Comparison of ENCODE assay signal across 7 mouse cellular contexts in the genomic region with DNA sequence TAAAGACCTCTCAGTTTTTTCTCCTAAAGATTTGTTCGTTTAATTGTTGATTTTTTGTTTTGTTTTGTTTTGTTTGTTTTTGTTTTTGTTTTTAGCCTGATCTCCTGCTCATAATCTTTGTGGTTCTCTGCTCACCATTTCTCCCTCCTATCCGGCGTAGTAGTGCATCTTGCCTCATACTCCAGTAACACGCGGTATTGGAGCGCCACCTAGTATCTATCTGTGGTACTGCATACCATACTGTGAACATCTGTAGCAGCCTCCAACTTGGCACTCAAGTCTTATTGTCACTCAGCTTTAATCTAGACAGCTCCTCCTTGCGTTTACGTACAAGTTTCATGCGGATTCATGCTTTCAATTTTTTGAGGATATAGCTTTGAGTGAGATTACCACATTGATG. TPM values are rescaled to one million over a fixed set of nuclear protein-coding genes. Genes with fewer than 3 reads are reported as not detected.
DNase-seq lines count a peak whose midpoint lies in the region; ATAC-seq and TF ChIP-seq lines count a peak whose summit lies in the region.

No protein-coding gene starts in this region.

- WGBS in cerebellum, adult 2 months = 8% methylated on average over 9 of the region's 9 CpGs
- WGBS in hindbrain, embryonic 16.5 days = 10% methylated on average over 9 of the region's 9 CpGs

- peak; percentile 77 for ATAC-seq in hindbrain, embryonic 16.5 days
- ATAC-seq in megakaryocyte progenitor cell, adult 5-6 weeks (replicated peaks; ENCODE audit: poor library complexity) = peak; percentile 98

- H3K9me3 ChIP-seq in hindbrain, embryonic 16.5 days (ENCODE audit: control insufficient read depth, low read length) = no peaks in the 10 kb centered on the region

- no peaks in the 10 kb centered on the region for H3K36me3 ChIP-seq in hindbrain, embryonic 16.5 days (ENCODE audit: control insufficient read depth, insufficient read depth, low read length)

- H3K4me3 ChIP-seq in cerebellum, adult 2 months (replicated peaks; ENCODE audit: insufficient read depth, low read depth, low read length) = no peak overlapping the region
- no peak overlapping the region for H3K4me3 ChIP-seq in hindbrain, embryonic 16.5 days (ENCODE audit: low read length)

- H3K4me1 ChIP-seq in cerebellum, adult 2 months (ENCODE audit: control insufficient read depth, insufficient read depth, low read length) = no peaks in the 10 kb centered on the region
- H3K4me1 ChIP-seq in hindbrain, embryonic 16.5 days (ENCODE audit: control insufficient read depth, insufficient read depth, low read depth, low read length) = no peaks in the 10 kb centered on the region

- no peak overlapping the region for H3K4me2 ChIP-seq in hindbrain, embryonic 16.5 days (ENCODE audit: low read length)

- TF ChIP-seq POLR2A in cerebellum, adult 2 months (IDR thresholded peaks at IDR 0.05; ENCODE audit: borderline replicate concordance, insufficient read depth, low read length) = no peak

- TF ChIP-seq CTCF in cerebellum, adult 2 months (IDR thresholded peaks at IDR 0.05; ENCODE audit: borderline replicate concordance, insufficient read depth, low read depth, low read length) = peak; percentile 75; the same call in 1 of the 2 replicates

- H3K27ac ChIP-seq in cerebellum, adult 2 months (ENCODE audit: insufficient read depth, low read length) = no peak overlapping the region
- H3K27ac ChIP-seq in hindbrain, embryonic 16.5 days (ENCODE audit: low read depth, low read length) = no peak overlapping the region

- peak; percentile 36 for DNase-seq in R1 (ENCODE audit: low read depth, low spot score)
- peak; percentile 46 to 55 for DNase-seq in cerebellum, adult 2 months
- DNase-seq in frontal cortex, adult 2 months (ENCODE audit: extremely low spot score in 1 of 2, low spot score in 1 of 2) = peak; percentile 29 to 86
- peak; percentile 40 for DNase-seq in left cerebral cortex, adult 11 months (ENCODE audit: low spot score)
- peak; percentile 75 to 79 for DNase-seq in right cerebral cortex, postnatal 10 days (ENCODE audit: low spot score in 2 of 2)

- H3K9ac ChIP-seq in hindbrain, embryonic 16.5 days (ENCODE audit: low read depth, low read length) = no peak overlapping the region

- no peaks in the 10 kb centered on the region for H3K27me3 ChIP-seq in cerebellum, adult 2 months (ENCODE audit: control insufficient read depth, insufficient read depth, low read length)
- H3K27me3 ChIP-seq in hindbrain, embryonic 16.5 days (replicated peaks; ENCODE audit: control insufficient read depth, insufficient read depth, low read length) = no peaks in the 10 kb centered on the region

RNA-seq across cellular contexts. Expression of a gene that starts 37.4 kb away (rescaled TPM):
- polyA plus RNA-seq in cerebellum, adult 2 months (2012; rRNA removed) = 0.38 and 0.39 TPM in 2 replicates
- 0.46 TPM in 2 replicates for polyA plus RNA-seq in frontal cortex, adult 2 months (2012; rRNA removed)
- 0.99 and 1.0 TPM in 2 replicates for polyA plus RNA-seq in hindbrain, embryonic 16.5 days (2015; fragmentation: Nextera tagmentation; extraction: Ambion mirVana)
- total RNA-seq in megakaryocyte progenitor cell, adult 5-6 weeks (2015) = 1.3 and 1.9 TPM in 2 replicates
- total RNA-seq in megakaryocyte progenitor cell, adult 5-6 weeks (2017) = 2.2 and 5.2 TPM in 2 replicates

RNA-seq across cellular contexts. Expression of a gene that starts 40.0 kb away (rescaled TPM):
- polyA plus RNA-seq in cerebellum, adult 2 months (2012; rRNA removed) = 106 and 109 TPM in 2 replicates
- polyA plus RNA-seq in frontal cortex, adult 2 months (2012; rRNA removed) = 93.6 and 115 TPM in 2 replicates
- 65.9 and 68.2 TPM in 2 replicates for polyA plus RNA-seq in hindbrain, embryonic 16.5 days (2015; fragmentation: Nextera tagmentation; extraction: Ambion mirVana)
- total RNA-seq in megakaryocyte progenitor cell, adult 5-6 weeks (2015) = 65.6 and 75.7 TPM in 2 replicates
- total RNA-seq in megakaryocyte progenitor cell, adult 5-6 weeks (2017) = 83.0 and 93.4 TPM in 2 replicates
